ENCODE assay signal across 8 mouse cellular contexts in genomic region chr9:108852976-108853375, GRCm38 (mm10). TPM values are rescaled to one million over a fixed set of nuclear protein-coding genes. Genes with fewer than 3 reads are reported as not detected.
DNase-seq lines count a peak whose midpoint lies in the region.

Gene Slc26a6, plus strand, starts transcription at chr9:108853283.

- peaks cover 28% of the 10 kb centered on the region for H3K27me3 ChIP-seq in megakaryocyte, embryonic 14.5 days (replicated peaks)

- peak within 1 kb of the TSS; percentile 95 for H3K4me3 ChIP-seq in megakaryocyte, embryonic 14.5 days (replicated peaks)

- peaks cover 28% of the 10 kb centered on the region for H3K4me1 ChIP-seq in megakaryocyte, embryonic 14.5 days

- H3K9me3 ChIP-seq in megakaryocyte, embryonic 14.5 days = no peaks in the 10 kb centered on the region

- DNase-seq in adrenal gland, adult 2 months = no peak
- no peak for DNase-seq in adrenal gland, adult 18-20 months (ENCODE audit: low spot score in 2 of 2)
- no peak for DNase-seq in adrenal gland, postnatal 4 days (ENCODE audit: low spot score in 2 of 2)
- DNase-seq in heart, adult 18-20 months = peak; percentile 71 to 76
- no peak for DNase-seq in layer of hippocampus, postnatal 10 days (ENCODE audit: low spot score in 2 of 2)
- DNase-seq in spleen, adult 18-20 months = no peak
- no peak for DNase-seq in thymus, postnatal 10 days (ENCODE audit: low spot score in 2 of 2)

- peaks cover 18% of the 10 kb centered on the region for H3K36me3 ChIP-seq in megakaryocyte, embryonic 14.5 days (replicated peaks; ENCODE audit: low read length)

RNA-seq across cellular contexts. Expression of gene Slc26a6, which starts in this region (rescaled TPM):
- 10 to 100 TPM; 10.1 to 11.7 TPM for total RNA-seq in adrenal gland, adult 2 months (2021)
- polyA plus RNA-seq in adrenal gland, adult 2 months (2012; rRNA removed) = 10.1 and 11.2 TPM in 2 replicates
- total RNA-seq in adrenal gland, adult 18-20 months (2021) = 10 to 100 TPM in 1 of 2 experiments, 1 to 10 TPM in 1; 9.6 to 13.8 TPM
- total RNA-seq in adrenal gland, postnatal 4 days (2021) = 10 to 100 TPM; 11.4 to 11.9 TPM
- total RNA-seq in heart, adult 18-20 months (2021) = 10 to 100 TPM; 19.6 to 19.8 TPM
- 10 to 100 TPM; 35.8 to 38.1 TPM for total RNA-seq in layer of hippocampus, postnatal 10 days (2021)
- 8.6 and 23.5 TPM in 2 replicates for polyA plus RNA-seq in megakaryocyte, embryonic 14.5 days (2012; ENCODE audit: insufficient read depth, low replicate concordance)

Comparison
In these comparisons a context has a peak if more than half of its experiments do, and no peak if none do; other contexts are left out.
1. DNase-seq: peak in heart, adult 18-20 months (2 of 2); none in adrenal gland, adult 2 months (single experiment), adrenal gland, adult 18-20 months (0 of 2), adrenal gland, postnatal 4 days (0 of 2), layer of hippocampus, postnatal 10 days (0 of 2), spleen, adult 18-20 months (0 of 2) and thymus, postnatal 10 days (0 of 2).